Mouse (Mus musculus) granulocyte monocyte progenitor cell, adult 5-6 weeks (primary cell): ENCODE measurements around the gene Mfsd12. TPM values are rescaled to one million over a fixed set of nuclear protein-coding genes. Genes with fewer than 3 reads are reported as not detected.

Source experiments
- ATAC-seq: replicated peaks from 2 replicates; pipeline ENCODE4 v1.8.0; 2016; ENCODE audit warnings: mild to moderate bottlenecking, moderate TSS enrichment, inconsistent platforms; ENCODE audit not compliant: poor library complexity, severe bottlenecking
- total RNA-seq, 2 experiments: library from RNA; stranded (forward) in 1 of 2; stranded (reverse) in 1 of 2; fragments of 200-712, 200-1000 nt in 1 of 2; fragments of >200 nt in 1 of 2; fragmentation: Nextera tagmentation in 1 of 2; gene quantifications; 2 replicates each; pipeline ENCODE4 v1.2.3; 2014 to 2017

Mfsd12 gene
- total RNA-seq, 2 experiments from 2014 or later, result 10.8 to 12.0 TPM

DNA sequence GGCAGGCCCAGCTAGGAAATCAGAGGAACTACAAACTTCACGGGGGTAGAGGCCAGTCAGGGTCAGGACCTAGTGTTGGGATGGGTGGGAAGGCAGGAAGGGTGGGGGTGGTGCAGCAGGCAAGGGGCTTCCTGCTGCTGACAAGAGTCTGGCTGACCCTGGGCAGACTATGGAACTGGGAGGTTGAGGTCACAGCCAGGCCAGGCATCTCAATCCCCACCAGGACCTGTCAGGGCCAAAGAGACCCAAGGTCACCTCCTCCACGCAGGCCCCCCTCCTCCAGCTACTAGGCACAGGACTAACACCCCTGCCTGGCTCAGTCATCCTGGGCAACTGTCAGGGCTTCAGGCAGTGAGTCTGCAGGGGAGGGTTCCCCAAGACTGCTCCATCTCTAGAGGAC lies 29.3 kb upstream of the Mfsd12 start:
- no peak for ATAC-seq

- peak; percentile 41 for ATAC-seq
These were observed 28.9 kb upstream of the Mfsd12 start, which contains the start of gene Tbxa2r for GRCm38 (mm10) chr10:81328386-81328785. TSS of gene Tbxa2r (plus strand) at chr10:81328731.

- ATAC-seq, result peak; percentile 26; the same call in 1 of the 2 replicates
These were observed 27.9 kb upstream of the Mfsd12 start for GRCm38 (mm10) chr10:81329194-81329975.

DNA sequence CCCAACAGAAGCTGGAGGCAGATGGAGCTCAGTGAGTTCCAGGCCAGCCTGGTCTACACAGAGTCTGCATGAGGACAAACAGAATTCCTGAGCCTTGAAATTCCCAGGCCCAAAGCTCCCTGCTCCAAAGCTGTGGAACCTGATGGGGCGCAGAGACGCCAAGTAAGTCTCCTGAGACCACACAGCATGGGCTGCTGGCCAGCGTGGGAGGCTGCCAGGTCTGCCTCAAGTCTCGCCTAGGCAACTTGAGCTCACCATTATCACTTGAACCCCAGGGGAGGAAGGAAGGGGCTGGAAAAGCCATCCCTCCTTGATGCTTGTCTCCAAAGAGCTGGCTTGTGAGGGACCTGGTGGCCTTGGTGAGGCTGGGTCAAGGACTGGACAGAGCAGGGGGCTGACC lies 27.3 kb upstream of the Mfsd12 start:
- no peak for ATAC-seq

- no peak for ATAC-seq
These were observed 25.0 kb upstream of the Mfsd12 start for GRCm38 (mm10) chr10:81332277-81332676.

- no peak for ATAC-seq
These were observed 23.0 kb upstream of the Mfsd12 start for GRCm38 (mm10) chr10:81334324-81334723.

DNA sequence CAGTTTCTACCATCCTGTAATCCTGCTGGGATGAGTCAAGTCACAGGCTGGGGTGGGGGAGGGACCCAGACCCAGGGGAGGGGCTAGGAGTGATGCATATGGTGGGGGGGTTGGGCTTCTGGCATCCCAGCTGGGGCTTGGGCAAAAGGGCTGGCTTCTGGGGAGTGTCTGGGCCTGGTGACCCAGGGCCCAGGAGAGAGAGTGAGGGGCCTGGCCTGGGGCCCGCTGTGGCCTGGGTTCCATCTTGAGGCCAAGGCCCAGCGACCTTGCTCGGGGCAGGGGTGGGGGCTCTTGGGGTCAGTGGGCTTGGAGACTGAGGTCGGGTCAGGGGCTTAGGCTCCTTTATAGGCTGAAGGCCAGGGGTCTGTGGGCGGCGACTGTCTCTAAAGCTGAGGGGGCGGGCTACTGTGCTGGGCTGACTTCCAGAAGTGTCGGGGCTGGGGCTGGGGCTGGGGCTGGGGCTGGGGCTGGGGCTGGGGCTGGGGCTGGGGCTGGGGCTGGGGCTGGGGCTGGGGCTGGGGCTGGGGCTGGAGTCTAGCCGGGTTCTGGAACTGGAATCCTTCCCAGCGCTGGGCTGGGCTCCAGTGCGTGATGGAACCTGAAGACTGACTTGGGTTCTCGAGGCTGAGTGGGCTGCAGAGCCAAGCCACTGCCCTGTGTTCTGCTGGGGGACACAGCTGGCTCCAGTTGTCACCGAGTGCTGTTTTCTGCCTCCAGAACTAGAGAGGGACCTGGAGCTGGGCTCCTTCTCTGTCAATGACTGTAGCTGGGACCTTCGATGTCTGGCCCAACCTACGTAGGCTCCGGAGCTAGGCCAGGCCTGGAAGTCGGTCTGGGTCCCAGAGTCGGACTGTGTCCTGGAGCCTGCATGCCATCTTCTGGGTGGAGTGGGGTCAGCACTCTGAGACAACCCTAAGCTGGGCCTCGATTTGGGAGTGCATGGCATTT lies 21.6 kb upstream of the Mfsd12 start:
- ATAC-seq, result no peak

GRCm38 (mm10) chr10:81336558-81336957 lies 20.7 kb upstream of the Mfsd12 start:
- no peak for ATAC-seq

DNA sequence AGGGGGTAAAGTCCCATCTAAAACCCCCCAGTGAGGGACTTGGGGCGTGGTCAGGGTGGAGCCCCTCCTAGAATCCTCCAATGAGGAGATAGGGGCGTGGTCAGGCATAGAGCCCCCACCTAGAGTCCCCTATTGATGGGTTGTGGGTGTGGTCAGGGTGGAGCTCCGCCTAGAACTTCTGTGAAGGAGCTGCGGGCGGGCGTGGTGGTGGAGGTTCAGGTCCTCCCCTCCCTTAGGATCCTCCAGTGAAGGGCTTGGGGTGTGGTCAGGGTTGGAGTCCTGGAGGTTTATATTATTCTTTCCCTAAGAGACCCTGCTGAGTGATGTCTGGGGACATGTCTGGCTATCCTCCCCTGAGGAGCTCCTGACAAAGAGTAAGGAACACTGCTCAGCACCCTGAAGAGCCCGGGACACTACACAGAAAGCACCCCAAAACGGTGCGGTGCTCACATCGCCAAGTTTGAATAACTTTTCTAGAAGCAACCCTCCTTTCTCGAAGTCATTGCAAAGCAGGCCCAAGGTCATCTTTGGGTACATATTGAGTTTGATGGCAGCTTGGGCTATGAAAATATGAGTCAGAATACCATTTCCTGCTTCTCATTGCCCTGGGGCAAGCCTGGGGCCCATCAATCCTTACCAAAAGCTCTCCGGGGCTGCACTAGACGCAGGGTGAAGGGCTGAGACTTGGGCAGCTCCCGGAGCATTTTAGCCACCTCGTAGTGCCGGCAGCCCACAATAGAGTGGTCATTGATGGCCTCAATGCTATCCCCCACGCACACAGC lies 16.5 kb upstream of the Mfsd12 start:
- ATAC-seq, result no peak

- ATAC-seq, result peak; percentile 49; the same call in 1 of the 2 replicates
These were observed 15.8 kb upstream of the Mfsd12 start for GRCm38 (mm10) chr10:81341333-81341949.

- ATAC-seq, result peak; percentile 13; the same call in 1 of the 2 replicates
These were observed 14.4 kb upstream of the Mfsd12 start, which contains the start of gene Gipc3 for GRCm38 (mm10) chr10:81342686-81343505. TSS of gene Gipc3 (minus strand) at chr10:81343266.

DNA sequence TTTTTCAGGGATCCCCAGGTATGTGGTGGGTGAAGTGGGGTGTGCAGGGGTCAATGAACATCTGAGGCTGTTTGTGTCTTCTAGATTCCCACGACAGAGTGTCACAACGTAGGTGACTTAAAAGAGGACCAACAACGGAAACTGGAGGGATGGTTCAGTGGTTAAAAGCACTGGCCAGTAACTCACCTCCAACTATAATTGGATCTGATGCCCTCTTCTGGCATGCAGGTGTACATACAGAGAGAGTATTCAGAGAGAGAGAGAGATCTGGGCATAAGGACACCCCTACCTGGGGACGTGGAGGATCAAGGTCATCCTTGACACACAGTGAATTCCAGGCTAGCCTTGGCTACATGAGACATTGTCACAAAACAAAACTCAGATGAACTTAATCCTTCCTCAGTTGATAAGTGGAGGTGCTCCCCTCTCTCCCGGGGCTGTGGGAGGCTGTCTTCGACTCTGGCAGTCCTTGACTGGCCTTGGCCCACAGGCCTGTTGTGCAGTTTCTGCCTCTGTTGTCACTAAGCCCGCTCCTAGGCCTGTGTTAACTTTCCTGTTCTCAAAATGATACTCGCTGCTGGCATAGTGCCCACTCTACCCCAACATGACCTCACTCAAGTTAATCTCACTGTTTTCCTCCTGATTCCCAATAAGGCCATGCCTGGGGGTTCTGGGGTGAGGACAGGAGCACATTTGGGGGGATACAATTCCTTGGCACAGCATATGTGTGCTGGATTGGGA lies 12.7 kb upstream of the Mfsd12 start:
- ATAC-seq, result no peak

- no peak for ATAC-seq
These were observed 12.1 kb upstream of the Mfsd12 start for GRCm38 (mm10) chr10:81345162-81345534.

DNA sequence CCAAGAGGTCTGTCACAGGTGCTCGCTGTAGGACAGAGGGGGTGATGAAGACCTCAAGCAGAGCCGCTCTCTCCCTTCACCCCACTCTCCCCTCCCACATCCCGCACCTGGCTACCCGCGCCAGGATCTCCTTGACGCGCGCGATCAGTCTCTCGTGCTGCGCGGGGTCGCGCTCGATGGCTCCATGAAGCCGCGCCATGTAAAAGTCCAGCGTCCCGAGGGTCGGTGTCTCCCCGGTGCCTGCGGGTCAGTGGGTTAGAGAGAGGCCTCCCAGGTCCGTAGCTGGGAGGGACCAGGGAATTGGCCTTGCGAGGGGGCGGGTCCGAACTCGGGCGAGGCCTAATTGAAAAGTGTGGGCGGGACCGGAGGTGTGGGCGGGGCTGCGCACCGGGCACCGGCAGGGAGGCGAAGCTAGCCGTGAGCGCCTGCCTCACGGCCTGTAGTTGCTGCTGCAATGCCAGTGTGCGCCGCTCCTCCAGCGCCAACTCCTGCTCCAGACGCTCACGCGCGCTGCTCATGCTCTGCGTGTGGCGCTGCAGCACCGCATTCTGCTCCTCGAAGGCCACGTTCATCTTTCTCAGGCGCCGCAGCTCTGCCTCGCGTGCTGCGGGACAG lies 10.7 kb upstream of the Mfsd12 start:
- peak; percentile 53 for ATAC-seq

DNA sequence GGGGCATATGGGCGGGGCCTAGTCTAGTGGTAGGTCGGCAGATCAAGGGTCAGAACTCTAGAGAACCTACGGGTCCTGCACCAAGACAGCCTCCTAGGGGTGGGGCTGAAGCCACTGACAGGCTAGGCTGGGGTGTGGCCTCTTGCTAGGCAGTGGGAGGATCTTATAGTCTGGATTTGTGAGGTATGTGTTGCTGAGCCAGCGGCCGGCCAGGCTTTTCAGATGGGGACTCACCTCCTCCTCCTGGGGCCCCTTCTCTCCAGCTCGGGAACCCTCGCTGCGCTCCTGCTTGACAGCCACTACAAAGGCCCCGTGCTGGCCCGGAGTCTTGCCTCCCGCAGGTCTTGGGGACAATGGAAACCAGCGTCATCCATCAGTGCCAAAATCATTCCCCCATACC lies 8.1 kb upstream of the Mfsd12 start:
- ATAC-seq, result peak; percentile 22

- no peak for ATAC-seq
These were observed 7.3 kb upstream of the Mfsd12 start for GRCm38 (mm10) chr10:81349961-81350350.

- peak; percentile 83 for ATAC-seq
These were observed 6.8 kb upstream of the Mfsd12 start, which contains the start of gene Hmg20b for GRCm38 (mm10) chr10:81350351-81351063. TSS of gene Hmg20b (minus strand) at chr10:81350480.
